Mouse (Mus musculus): ENCODE results near the gene D16Ertd472e. TPM values are rescaled to one million over a fixed set of nuclear protein-coding genes. Genes with fewer than 3 reads are reported as not detected.

D16Ertd472e gene
- polyA plus RNA-seq, 1 experiment: 7.0 TPM

- DNase-seq: no peak
- no peak for TF ChIP-seq CTCF (IDR thresholded peaks at IDR 0.05; ENCODE audit: borderline replicate concordance, insufficient read depth, low read depth, low read length)
- TF ChIP-seq POLR2A (IDR thresholded peaks at IDR 0.05; ENCODE audit: borderline replicate concordance, insufficient read depth, low read length): no peak
- no peak overlapping the region for H3K4me3 ChIP-seq (replicated peaks; ENCODE audit: insufficient read depth, low read depth, low read length)
- H3K27me3 ChIP-seq (ENCODE audit: control insufficient read depth, insufficient read depth, low read length): no peaks in the 10 kb centered on the region
- WGBS: 76% methylated on average over 3 of the region's 3 CpGs
- H3K27ac ChIP-seq (ENCODE audit: insufficient read depth, low read length): no peak overlapping the region
- H3K4me1 ChIP-seq (ENCODE audit: control insufficient read depth, insufficient read depth, low read length): no peaks in the 10 kb centered on the region
These were observed 17.6 kb upstream of the D16Ertd472e start for GRCm38 (mm10) chr16:78594154-78594553.

- Histone ChIP-seq H3K4me1 (ENCODE audit: control insufficient read depth, insufficient read depth, low read length) (no peaks in the 10 kb centered on the region), H3K27me3 (ENCODE audit: control insufficient read depth, insufficient read depth, low read length) (no peaks in the 10 kb centered on the region), H3K27ac (ENCODE audit: insufficient read depth, low read length) (no peak overlapping the region), H3K4me3 (replicated peaks; ENCODE audit: insufficient read depth, low read depth, low read length) (no peak overlapping the region)
- 89% methylated on average over 6 of the region's 6 CpGs for WGBS
- TF ChIP-seq CTCF (IDR thresholded peaks at IDR 0.05; ENCODE audit: borderline replicate concordance, insufficient read depth, low read depth, low read length) (no peak), POLR2A (IDR thresholded peaks at IDR 0.05; ENCODE audit: borderline replicate concordance, insufficient read depth, low read length) (no peak)
- no peak for DNase-seq
These were observed 14.6 kb upstream of the D16Ertd472e start for GRCm38 (mm10) chr16:78591130-78591529.

GRCm38 (mm10) chr16:78588821-78589220 is 12.3 kb upstream of the D16Ertd472e start:
- WGBS: 87% methylated on average over 2 of the region's 2 CpGs
- H3K4me3 ChIP-seq (replicated peaks; ENCODE audit: insufficient read depth, low read depth, low read length): no peak overlapping the region
- no peak overlapping the region for H3K27ac ChIP-seq (ENCODE audit: insufficient read depth, low read length)
- no peaks in the 10 kb centered on the region for H3K27me3 ChIP-seq (ENCODE audit: control insufficient read depth, insufficient read depth, low read length)
- TF ChIP-seq POLR2A (IDR thresholded peaks at IDR 0.05; ENCODE audit: borderline replicate concordance, insufficient read depth, low read length): no peak
- no peak for TF ChIP-seq CTCF (IDR thresholded peaks at IDR 0.05; ENCODE audit: borderline replicate concordance, insufficient read depth, low read depth, low read length)
- DNase-seq: no peak
- H3K4me1 ChIP-seq (ENCODE audit: control insufficient read depth, insufficient read depth, low read length): no peaks in the 10 kb centered on the region

- Histone ChIP-seq H3K4me3 (replicated peaks; ENCODE audit: insufficient read depth, low read depth, low read length) (no peak overlapping the region), H3K4me1 (ENCODE audit: control insufficient read depth, insufficient read depth, low read length) (no peaks in the 10 kb centered on the region), H3K27ac (ENCODE audit: insufficient read depth, low read length) (no peak overlapping the region), H3K27me3 (ENCODE audit: control insufficient read depth, insufficient read depth, low read length) (no peaks in the 10 kb centered on the region)
- DNase-seq: no peak
- TF ChIP-seq POLR2A (IDR thresholded peaks at IDR 0.05; ENCODE audit: borderline replicate concordance, insufficient read depth, low read length) (no peak), CTCF (IDR thresholded peaks at IDR 0.05; ENCODE audit: borderline replicate concordance, insufficient read depth, low read depth, low read length) (no peak)
- WGBS: 93% methylated on average over 7 of the region's 7 CpGs
These were observed 10.1 kb upstream of the D16Ertd472e start for GRCm38 (mm10) chr16:78586621-78587020.

GRCm38 (mm10) chr16:78585664-78586397 is 9.3 kb upstream of the D16Ertd472e start:
- WGBS: 59% methylated on average over 11 of the region's 11 CpGs
- TF ChIP-seq CTCF (IDR thresholded peaks at IDR 0.05; ENCODE audit: borderline replicate concordance, insufficient read depth, low read depth, low read length) (no peak), POLR2A (IDR thresholded peaks at IDR 0.05; ENCODE audit: borderline replicate concordance, insufficient read depth, low read length) (no peak)

GRCm38 (mm10) chr16:78585163-78585562 is 8.7 kb upstream of the D16Ertd472e start:
- TF ChIP-seq CTCF (IDR thresholded peaks at IDR 0.05; ENCODE audit: borderline replicate concordance, insufficient read depth, low read depth, low read length) (no peak), POLR2A (IDR thresholded peaks at IDR 0.05; ENCODE audit: borderline replicate concordance, insufficient read depth, low read length) (no peak)
- H3K27ac ChIP-seq (ENCODE audit: insufficient read depth, low read length): no peak overlapping the region
- no peaks in the 10 kb centered on the region for H3K27me3 ChIP-seq (ENCODE audit: control insufficient read depth, insufficient read depth, low read length)
- DNase-seq: no peak
- H3K4me3 ChIP-seq (replicated peaks; ENCODE audit: insufficient read depth, low read depth, low read length): no peak overlapping the region
- H3K4me1 ChIP-seq (ENCODE audit: control insufficient read depth, insufficient read depth, low read length): no peaks in the 10 kb centered on the region
- WGBS: 68% methylated on average over 4 of the region's 4 CpGs

More at GRCm38 (mm10) chr16:78585664-78586397, 9.3 kb upstream of the D16Ertd472e start:
- Histone ChIP-seq H3K4me1 (ENCODE audit: control insufficient read depth, insufficient read depth, low read length) (no peaks in the 10 kb centered on the region), H3K4me3 (replicated peaks; ENCODE audit: insufficient read depth, low read depth, low read length) (no peak overlapping the region), H3K27ac (ENCODE audit: insufficient read depth, low read length) (no peak overlapping the region), H3K27me3 (ENCODE audit: control insufficient read depth, insufficient read depth, low read length) (no peaks in the 10 kb centered on the region)
- no peak for DNase-seq

GRCm38 (mm10) chr16:78583968-78584367 is 7.5 kb upstream of the D16Ertd472e start:
- no peak for TF ChIP-seq CTCF (IDR thresholded peaks at IDR 0.05; ENCODE audit: borderline replicate concordance, insufficient read depth, low read depth, low read length)
- no peak for TF ChIP-seq POLR2A (IDR thresholded peaks at IDR 0.05; ENCODE audit: borderline replicate concordance, insufficient read depth, low read length)
- H3K4me1 ChIP-seq (ENCODE audit: control insufficient read depth, insufficient read depth, low read length): no peaks in the 10 kb centered on the region
- no peak for DNase-seq
- H3K27ac ChIP-seq (ENCODE audit: insufficient read depth, low read length): no peak overlapping the region
- H3K27me3 ChIP-seq (ENCODE audit: control insufficient read depth, insufficient read depth, low read length): no peaks in the 10 kb centered on the region
- 87% methylated on average over 4 of the region's 4 CpGs for WGBS
- H3K4me3 ChIP-seq (replicated peaks; ENCODE audit: insufficient read depth, low read depth, low read length): no peak overlapping the region

- no peak overlapping the region for H3K4me3 ChIP-seq (replicated peaks; ENCODE audit: insufficient read depth, low read depth, low read length)
- no peak for TF ChIP-seq POLR2A (IDR thresholded peaks at IDR 0.05; ENCODE audit: borderline replicate concordance, insufficient read depth, low read length)
- no peak for TF ChIP-seq CTCF (IDR thresholded peaks at IDR 0.05; ENCODE audit: borderline replicate concordance, insufficient read depth, low read depth, low read length)
- H3K27me3 ChIP-seq (ENCODE audit: control insufficient read depth, insufficient read depth, low read length): no peaks in the 10 kb centered on the region
- no peaks in the 10 kb centered on the region for H3K4me1 ChIP-seq (ENCODE audit: control insufficient read depth, insufficient read depth, low read length)
- DNase-seq: no peak
- 93% methylated on average over 7 of the region's 7 CpGs for WGBS
- H3K27ac ChIP-seq (ENCODE audit: insufficient read depth, low read length): no peak overlapping the region
These were observed 3.9 kb upstream of the D16Ertd472e start for GRCm38 (mm10) chr16:78580387-78580786.
